Mouse (Mus musculus) forebrain, embryonic 10.5 days (tissue): ENCODE results near the gene Ralgps1. TPM values are rescaled to one million over a fixed set of nuclear protein-coding genes. Genes with fewer than 3 reads are reported as not detected.

Experiments used
- DNase-seq: peaks from one replicate; pipeline ENCODE4 v3.0.0-alpha.2; 2017; ENCODE audit warnings: low spot score; ENCODE audit errors: extremely low spot score
- H3K27ac ChIP-seq: fragments of 300-500 bp; sonication (generic); 2 replicates; pipeline ENCODE4 v1.5.1; 2016; ENCODE audit warnings: mild to moderate bottlenecking
- H3K27me3 ChIP-seq: fragments of 300-500 bp; sonication (generic); 2 replicates; pipeline ENCODE4 v1.6.1; 2016; ENCODE audit warnings: mild to moderate bottlenecking; ENCODE audit not compliant: poor library complexity, severe bottlenecking
- H3K36me3 ChIP-seq: fragments of 300-500 bp; sonication (generic); replicated peaks from 2 replicates; pipeline ENCODE4 v1.6.1; 2016; ENCODE audit warnings: mild to moderate bottlenecking, moderate library complexity
- H3K4me1 ChIP-seq: fragments of 300-500 bp; sonication (generic); 2 replicates; pipeline ENCODE4 v1.6.1; 2016
- H3K4me3 ChIP-seq: fragments of 300-500 bp; sonication (generic); 2 replicates; pipeline ENCODE4 v1.5.1; 2016; ENCODE audit warnings: mild to moderate bottlenecking, moderate library complexity
- H3K9me3 ChIP-seq: fragments of 300-500 bp; sonication (generic); 2 replicates; pipeline ENCODE4 v1.6.1; 2016; ENCODE audit warnings: mild to moderate bottlenecking, moderate library complexity
- WGBS: fragments of 180-500 bp; shearing (Covaris S2); methylation state at CpG from one replicate; pipeline ENCODE4 v1.1.7; 2016; 5-methylcytosine and 5-hydroxymethylcytosine counted together
- polyA plus RNA-seq: library from polyadenylated mRNA; unstranded; fragments of >200 nt; fragmentation: Nextera tagmentation; extraction: Ambion mirVana; gene quantifications from 2 replicates; pipeline ENCODE4 v1.2.1, GENCODE M21; 2016

Gene Ralgps1
- polyA plus RNA-seq, 1 experiment from 2014 or later, result 6.9 TPM

GRCm38 (mm10) chr2:33179171-33179929, 191.9 kb downstream of the Ralgps1 start:
- Histone ChIP-seq H3K4me1 (peaks cover 35% of the 10 kb centered on the region), H3K9me3 (no peaks in the 10 kb centered on the region), H3K4me3 (no peak overlapping the region), H3K27ac (peak overlapping the region; percentile 73), H3K36me3 (no peaks in the 10 kb centered on the region), H3K27me3 (peaks cover 6% of the 10 kb centered on the region; the same call in 1 of the 2 replicates)
- 62% methylated on average over 14 of the region's 14 CpGs for WGBS
- no peak for DNase-seq

DNA sequence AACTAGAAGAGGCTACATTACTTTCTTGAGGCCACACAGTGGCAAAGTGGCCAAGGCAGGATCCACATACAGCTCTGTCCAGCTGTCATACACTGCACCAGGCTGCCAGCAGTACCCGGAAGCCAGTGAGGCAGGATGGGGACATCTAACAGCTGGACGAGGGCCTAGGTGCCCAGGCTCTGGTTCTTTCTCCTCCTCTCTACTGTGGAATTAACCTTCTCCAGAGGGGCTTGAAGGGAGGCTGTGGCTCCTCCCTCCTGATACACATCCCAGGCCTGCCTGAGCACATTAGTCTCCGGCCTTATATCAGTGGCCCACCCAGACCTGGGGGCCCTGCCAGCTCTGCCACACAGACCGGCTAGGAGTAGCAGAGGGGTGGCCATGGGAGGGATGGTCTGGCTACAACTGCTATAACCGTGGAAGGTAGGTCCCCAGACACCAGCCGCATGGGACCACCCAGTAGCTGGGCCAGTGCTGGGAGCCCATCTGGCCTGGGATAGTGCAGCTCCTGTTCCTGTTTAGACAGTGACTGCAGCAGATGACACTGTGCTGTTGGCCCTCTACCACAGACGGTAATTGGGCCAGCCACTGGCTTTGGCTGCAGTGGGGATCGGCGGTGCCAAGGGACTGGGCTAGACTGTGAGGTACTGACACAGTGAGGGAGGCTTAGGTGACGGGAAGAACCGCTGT, 192.9 kb downstream of the Ralgps1 start:
- H3K9me3 ChIP-seq, result no peaks in the 10 kb centered on the region
- H3K4me3 ChIP-seq, result no peak overlapping the region
- H3K36me3 ChIP-seq, result no peaks in the 10 kb centered on the region
- peaks cover 9% of the 10 kb centered on the region; the same call in 1 of the 2 replicates for H3K27me3 ChIP-seq
- H3K4me1 ChIP-seq, result peaks cover 35% of the 10 kb centered on the region
- 76% methylated on average over 11 of the region's 11 CpGs for WGBS
- DNase-seq, result no peak
- peak overlapping the region; percentile 73 for H3K27ac ChIP-seq

DNA sequence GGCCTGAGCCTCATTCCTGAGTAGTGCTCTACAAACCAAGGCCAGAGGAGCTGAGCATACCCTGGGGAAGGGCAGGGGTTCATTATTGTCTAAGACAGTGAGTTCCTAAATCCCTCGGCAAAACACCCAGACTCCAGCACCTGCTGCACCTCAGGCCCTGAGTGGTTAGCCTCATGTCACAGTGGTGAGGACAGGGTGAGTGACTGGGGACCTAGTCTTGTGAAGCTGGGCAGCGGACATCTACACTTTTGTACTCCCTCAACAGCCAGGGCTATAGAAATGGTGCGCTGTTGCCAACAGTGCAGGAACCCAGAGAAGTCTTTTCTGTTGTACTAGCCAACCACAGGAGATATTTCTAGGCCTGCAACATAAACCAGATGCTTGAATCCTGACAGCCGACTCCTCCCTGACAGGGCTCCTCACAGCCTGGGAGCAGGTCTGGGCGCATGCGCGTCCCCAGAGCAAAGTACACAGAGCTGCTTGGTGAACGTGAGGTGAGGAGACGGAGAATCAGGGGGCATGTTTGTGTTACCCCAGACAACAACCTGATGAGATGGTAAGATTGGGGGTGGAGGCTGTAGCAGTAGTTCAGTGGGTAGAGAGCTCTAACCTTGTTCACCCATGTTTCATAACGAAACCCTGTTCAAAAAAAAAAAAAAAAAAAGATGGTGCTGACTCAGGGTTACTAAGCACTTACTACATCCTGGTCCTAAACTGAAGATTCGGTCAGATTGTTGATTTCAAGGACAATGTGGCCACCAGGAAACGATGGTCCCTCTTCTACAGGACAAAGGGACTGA, 193.6 kb downstream of the Ralgps1 start:
- peaks cover 35% of the 10 kb centered on the region for H3K4me1 ChIP-seq
- H3K9me3 ChIP-seq, result no peaks in the 10 kb centered on the region
- H3K4me3 ChIP-seq, result no peak overlapping the region
- DNase-seq, result no peak
- H3K27me3 ChIP-seq, result peaks cover 12% of the 10 kb centered on the region
- H3K27ac ChIP-seq, result 0 out of 2 replicates have a peak overlapping the region, but pooled peaks have one; percentile 73
- no peaks in the 10 kb centered on the region for H3K36me3 ChIP-seq
- WGBS, result 89% methylated on average over 12 of the region's 12 CpGs

- 70% methylated on average over 2 of the region's 2 CpGs for WGBS
Measured at GRCm38 (mm10) chr2:33176921-33177320, 194.4 kb downstream of the Ralgps1 start.

GRCm38 (mm10) chr2:33176516-33176915, 194.8 kb downstream of the Ralgps1 start:
- 67% methylated on average over 7 of the region's 7 CpGs for WGBS
- Histone ChIP-seq H3K4me1 (peaks cover 38% of the 10 kb centered on the region), H3K9me3 (no peaks in the 10 kb centered on the region), H3K27ac (no peak overlapping the region), H3K4me3 (no peak overlapping the region), H3K27me3 (peaks cover 20% of the 10 kb centered on the region), H3K36me3 (no peaks in the 10 kb centered on the region)
- no peak for DNase-seq

More at GRCm38 (mm10) chr2:33176921-33177320, 194.4 kb downstream of the Ralgps1 start:
- H3K27me3 ChIP-seq, result peaks cover 18% of the 10 kb centered on the region
- no peak for DNase-seq
- no peaks in the 10 kb centered on the region for H3K9me3 ChIP-seq
- peak overlapping the region; percentile 62; the same call in 1 of the 2 replicates for H3K27ac ChIP-seq
- H3K4me1 ChIP-seq, result peaks cover 35% of the 10 kb centered on the region
- H3K4me3 ChIP-seq, result no peak overlapping the region
- H3K36me3 ChIP-seq, result no peaks in the 10 kb centered on the region

DNA sequence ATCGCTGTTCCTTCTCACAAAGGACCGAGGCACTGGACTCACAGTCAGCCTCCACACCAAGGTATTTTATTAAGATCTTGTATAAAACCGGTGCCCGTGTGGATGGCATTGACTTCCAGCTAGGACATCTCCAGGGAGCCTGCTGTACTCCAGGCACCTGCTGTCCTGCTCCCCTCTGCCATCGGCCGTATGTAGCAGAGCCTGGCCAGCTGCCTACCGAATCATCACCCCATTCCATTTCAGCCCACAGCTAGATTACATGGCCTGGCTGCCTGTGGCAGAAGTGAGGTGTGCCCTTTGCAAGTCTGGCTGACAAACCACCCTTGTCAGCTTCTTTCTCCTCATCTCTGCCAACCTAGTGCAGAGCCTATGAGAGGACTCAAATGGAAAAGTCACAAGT, 197.6 kb downstream of the Ralgps1 start:
- no peaks in the 10 kb centered on the region for H3K36me3 ChIP-seq
- no peaks in the 10 kb centered on the region for H3K9me3 ChIP-seq
- peaks cover 22% of the 10 kb centered on the region for H3K27me3 ChIP-seq
- H3K4me1 ChIP-seq, result peaks cover 37% of the 10 kb centered on the region
- 94% methylated on average over 7 of the region's 7 CpGs for WGBS
- no peak overlapping the region for H3K27ac ChIP-seq
- no peak for DNase-seq
- no peak overlapping the region for H3K4me3 ChIP-seq

GRCm38 (mm10) chr2:33173126-33173525, 198.2 kb downstream of the Ralgps1 start:
- no peak overlapping the region for H3K4me3 ChIP-seq
- H3K36me3 ChIP-seq, result no peaks in the 10 kb centered on the region; the same call in 1 of the 2 replicates
- peaks cover 25% of the 10 kb centered on the region for H3K27me3 ChIP-seq
- no peak overlapping the region for H3K27ac ChIP-seq
- H3K9me3 ChIP-seq, result no peaks in the 10 kb centered on the region
- peaks cover 31% of the 10 kb centered on the region for H3K4me1 ChIP-seq
- 87% methylated on average over 10 of the region's 10 CpGs for WGBS
- DNase-seq, result no peak

- 59% methylated on average over 10 of the region's 10 CpGs for WGBS
- peaks cover 26% of the 10 kb centered on the region for H3K4me1 ChIP-seq
- no peak overlapping the region for H3K4me3 ChIP-seq
- peak overlapping the region; percentile 68 for H3K27ac ChIP-seq
- no peaks in the 10 kb centered on the region for H3K9me3 ChIP-seq
- peaks cover 4% of the 10 kb centered on the region; the same call in 1 of the 2 replicates for H3K36me3 ChIP-seq
- peak; percentile 28 for DNase-seq
- H3K27me3 ChIP-seq, result peaks cover 26% of the 10 kb centered on the region
Measured at GRCm38 (mm10) chr2:33170777-33171565, 200.3 kb downstream of the Ralgps1 start.

DNA sequence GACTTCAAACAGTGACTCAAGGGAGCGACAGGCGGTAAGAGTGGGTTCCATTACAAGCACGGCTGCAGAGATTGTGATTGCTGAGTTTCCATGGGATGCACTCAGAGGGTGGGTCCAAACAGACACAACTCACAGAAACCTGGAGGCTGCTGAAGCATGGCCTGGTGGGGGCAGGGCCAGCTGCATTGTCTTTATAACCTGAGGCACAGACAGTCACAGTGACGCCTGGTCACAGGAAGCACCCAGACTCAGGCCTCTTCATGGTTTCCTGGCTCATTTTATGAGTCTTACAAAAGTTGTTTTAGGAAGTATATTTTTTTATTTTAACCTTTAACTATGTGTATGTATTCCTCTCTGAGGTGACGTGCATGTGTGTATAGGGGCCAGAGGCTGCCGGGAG, 201.8 kb downstream of the Ralgps1 start:
- peaks cover 40% of the 10 kb centered on the region for H3K4me1 ChIP-seq
- H3K4me3 ChIP-seq, result no peak overlapping the region
- H3K9me3 ChIP-seq, result no peaks in the 10 kb centered on the region
- WGBS, result 79% methylated on average over 6 of the region's 6 CpGs
- peak overlapping the region; percentile 21; the same call in 1 of the 2 replicates for H3K27ac ChIP-seq
- no peak for DNase-seq
- peaks cover 4% of the 10 kb centered on the region; the same call in 1 of the 2 replicates for H3K36me3 ChIP-seq
- H3K27me3 ChIP-seq, result peaks cover 26% of the 10 kb centered on the region

DNA sequence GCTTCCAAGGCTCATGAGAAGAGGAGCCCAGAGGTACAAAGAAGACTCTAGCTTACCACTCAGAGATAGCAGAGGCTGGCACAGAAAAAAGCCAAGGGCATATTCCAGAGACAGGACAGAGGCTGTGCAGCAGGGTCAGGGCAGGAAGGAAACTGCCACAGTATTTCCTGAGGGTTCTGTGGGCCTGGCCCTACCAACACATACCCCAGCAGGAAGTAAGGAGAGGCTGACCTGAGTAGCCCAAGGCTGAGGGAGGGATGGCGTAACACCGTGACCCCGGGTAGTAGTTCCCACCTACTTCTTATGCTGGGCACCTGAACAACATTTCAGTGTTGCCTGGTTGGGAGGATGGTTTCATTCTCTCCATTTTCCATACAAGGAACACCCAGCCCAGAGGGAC, 204.2 kb downstream of the Ralgps1 start:
- H3K9me3 ChIP-seq, result no peaks in the 10 kb centered on the region
- 96% methylated on average over 3 of the region's 3 CpGs for WGBS
- H3K4me1 ChIP-seq, result peaks cover 41% of the 10 kb centered on the region
- H3K4me3 ChIP-seq, result no peak overlapping the region
- H3K36me3 ChIP-seq, result peaks cover 4% of the 10 kb centered on the region; the same call in 1 of the 2 replicates
- H3K27me3 ChIP-seq, result peaks cover 15% of the 10 kb centered on the region; the same call in 1 of the 2 replicates
- H3K27ac ChIP-seq, result no peak overlapping the region
- no peak for DNase-seq

DNA sequence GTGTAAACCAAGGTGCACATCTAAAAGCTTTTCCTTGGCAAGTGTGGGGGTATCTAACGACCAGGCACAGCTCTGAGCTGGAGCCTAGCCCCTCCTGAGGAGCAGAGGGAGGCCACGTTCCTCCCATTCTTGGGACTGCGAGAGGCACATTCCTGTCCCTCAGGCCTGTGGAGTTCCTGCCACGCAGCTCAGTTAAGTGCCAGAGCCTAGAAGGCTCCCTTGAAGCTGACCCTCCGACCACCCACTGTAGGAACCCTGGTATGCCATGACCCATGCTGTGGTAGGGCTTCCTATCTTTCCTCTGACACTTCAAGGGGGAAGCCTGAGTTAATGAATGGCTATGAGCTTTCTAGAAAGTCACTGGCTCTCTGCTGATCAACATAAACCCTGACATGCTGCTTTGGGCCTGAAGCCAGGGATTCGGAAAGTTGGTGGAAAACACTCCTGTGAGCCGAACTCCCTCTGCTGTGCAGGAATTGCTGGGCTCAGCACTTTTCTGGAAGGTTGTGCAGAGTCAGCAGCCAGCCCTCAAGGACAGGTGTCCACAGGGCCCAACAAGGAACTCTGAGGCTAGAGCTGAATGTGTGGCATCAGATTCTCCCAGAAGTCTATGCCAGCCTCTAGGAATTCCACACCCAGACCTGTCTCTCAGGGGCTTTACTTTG, 205.4 kb downstream of the Ralgps1 start:
- 65% methylated on average over 7 of the region's 7 CpGs for whole genome bisulfite sequencing
- Histone ChIP-seq H3K27ac (peak overlapping the region; percentile 63), H3K27me3 (peaks cover 11% of the 10 kb centered on the region; the same call in 1 of the 2 replicates)

More for the DNA sequence above, 205.4 kb downstream of the Ralgps1 start:
- DNase-seq, result no peak
- Histone ChIP-seq H3K4me3 (no peak overlapping the region), H3K36me3 (peaks cover 4% of the 10 kb centered on the region; the same call in 1 of the 2 replicates), H3K4me1 (peaks cover 31% of the 10 kb centered on the region), H3K9me3 (no peaks in the 10 kb centered on the region)
